ENCODE assay signal across 10 mouse cellular contexts in genomic region chr3:103715762-103716693, GRCm38 (mm10). TPM values are rescaled to one million over a fixed set of nuclear protein-coding genes. Genes with fewer than 3 reads are reported as not detected.
DNase-seq lines count a peak whose midpoint lies in the region; ATAC-seq and TF ChIP-seq lines count a peak whose summit lies in the region.
"Had no signal": no experiment of that assay in that cellular context is flagged by ENCODE, and none has a peak within 500 bp of the region (broad histone marks: within the 10 kb centered on the region; RNA-seq: fewer than 3 reads in every experiment).

No protein-coding gene starts in this region.

- no peak overlapping the region for H3K9ac ChIP-seq in kidney, embryonic 14.5 days (ENCODE audit: low read depth, low read length)
- H3K9ac ChIP-seq in midbrain, embryonic 14.5 days (replicated peaks; ENCODE audit: low read length) = no peak overlapping the region

- H3K27ac ChIP-seq in embryonic fibroblast, embryonic 13.5 days (ENCODE audit: insufficient read depth, low read length) = peak overlapping the region; percentile 4; the same call in 1 of the 2 replicates
- peak overlapping the region; percentile 78; the same call in 1 of the 2 replicates for H3K27ac ChIP-seq in kidney, embryonic 14.5 days (ENCODE audit: low read depth, low read length)
- no peak overlapping the region; the same call in 1 of the 2 replicates for H3K27ac ChIP-seq in midbrain, embryonic 14.5 days (replicated peaks; ENCODE audit: low read depth, low read length)
- H3K27ac ChIP-seq in layer of hippocampus, adult 2 months = no peak overlapping the region
- H3K27ac ChIP-seq: macrophage had no signal

- WGBS in kidney, embryonic 14.5 days = 41% methylated on average over 11 of the region's 11 CpGs
- WGBS in midbrain, embryonic 14.5 days = 25% methylated on average over 11 of the region's 11 CpGs

- H3K36me3 ChIP-seq in kidney, embryonic 14.5 days (ENCODE audit: control insufficient read depth, insufficient read depth, low read length) = no peaks in the 10 kb centered on the region
- H3K36me3 ChIP-seq in midbrain, embryonic 14.5 days (ENCODE audit: control insufficient read depth, insufficient read depth, low read length) = no peaks in the 10 kb centered on the region

- DNase-seq in gastrocnemius, postnatal 10 days = peak; percentile 41
- DNase-seq in gastrocnemius, postnatal 25 days = no peak
- peak; percentile 41 for DNase-seq in MN1 (ENCODE audit: low spot score)
- peak; percentile 65 for DNase-seq in midbrain, embryonic 14.5 days
- no peak for DNase-seq in layer of hippocampus, adult 2 months (ENCODE audit: low spot score in 2 of 2)

- H3K4me1 ChIP-seq in embryonic fibroblast, embryonic 13.5 days (ENCODE audit: control insufficient read depth, insufficient read depth, low read length) = peaks cover 5% of the 10 kb centered on the region; the same call in 1 of the 2 replicates
- peaks cover 23% of the 10 kb centered on the region for H3K4me1 ChIP-seq in kidney, embryonic 14.5 days (ENCODE audit: control insufficient read depth, insufficient read depth, low read length)
- H3K4me1 ChIP-seq in midbrain, embryonic 14.5 days (ENCODE audit: control insufficient read depth, insufficient read depth, low read length) = peaks cover 15% of the 10 kb centered on the region

- H3K9me3 ChIP-seq in kidney, embryonic 14.5 days (ENCODE audit: control insufficient read depth, low read length) = no peaks in the 10 kb centered on the region
- H3K9me3 ChIP-seq in midbrain, embryonic 14.5 days (ENCODE audit: control insufficient read depth, low read length) = no peaks in the 10 kb centered on the region

- no peak for TF ChIP-seq POLR2A in embryonic fibroblast, embryonic 13.5 days (IDR thresholded peaks at IDR 0.05; ENCODE audit: low read depth, low read length)

- peak; percentile 71; the same call in 1 of the 2 replicates for ATAC-seq in kidney, embryonic 14.5 days (ENCODE audit: low FRiP score, low TSS enrichment)
- no peak for ATAC-seq in midbrain, embryonic 14.5 days (ENCODE audit: low FRiP score, low TSS enrichment)
- ATAC-seq in erythroblast, adult 5-6 weeks (replicated peaks; ENCODE audit: low FRiP score, poor library complexity, severe bottlenecking) = no peak

- H3K4me2 ChIP-seq in kidney, embryonic 14.5 days (replicated peaks; ENCODE audit: low read depth, low read length) = no peak overlapping the region
- H3K4me2 ChIP-seq in midbrain, embryonic 14.5 days (ENCODE audit: low read length) = no peak overlapping the region

- no peak overlapping the region for H3K4me3 ChIP-seq in embryonic fibroblast, embryonic 13.5 days (ENCODE audit: insufficient read depth, low read length)
- H3K4me3 ChIP-seq in kidney, embryonic 14.5 days (ENCODE audit: low read length) = no peak overlapping the region
- H3K4me3 ChIP-seq in midbrain, embryonic 14.5 days (replicated peaks; ENCODE audit: low read depth, low read length) = no peak overlapping the region
- no peak overlapping the region for H3K4me3 ChIP-seq in layer of hippocampus, adult 2 months

- no peak for TF ChIP-seq CTCF in embryonic fibroblast, embryonic 13.5 days (IDR thresholded peaks at IDR 0.05; ENCODE audit: borderline replicate concordance, insufficient read depth, low read length)
- TF ChIP-seq CTCF in layer of hippocampus, adult 2 months (conservative IDR thresholded peaks at IDR 0.05) = no peak

- no peaks in the 10 kb centered on the region for H3K27me3 ChIP-seq in kidney, embryonic 14.5 days (ENCODE audit: control insufficient read depth, insufficient read depth, low read length)
- no peaks in the 10 kb centered on the region for H3K27me3 ChIP-seq in midbrain, embryonic 14.5 days (ENCODE audit: control insufficient read depth, insufficient read depth, low read length)
- H3K27me3 ChIP-seq: CH12.LX had no signal

RNA-seq across cellular contexts. Expression of gene Olfml3, which starts 21.8 kb away (rescaled TPM):
- total RNA-seq in gastrocnemius, postnatal 10 days (2021) = 10 to 100 TPM in 1 of 2 experiments, 1 to 10 TPM in 1; 10.0 to 15.0 TPM
- total RNA-seq in gastrocnemius, postnatal 25 days (2021) = 1 to 10 TPM; 5.2 TPM
- polyA plus RNA-seq in embryonic fibroblast, embryonic 13.5 days (2011; ENCODE audit: insufficient read length, low read depth, missing spikeins) = 29.8 and 60.5 TPM in 2 replicates
- 56.6 and 58.4 TPM in 2 replicates for polyA plus RNA-seq in kidney, embryonic 14.5 days (2014; fragmentation: Nextera tagmentation; extraction: Ambion mirVana)
- polyA plus RNA-seq in midbrain, embryonic 14.5 days (2014; fragmentation: Nextera tagmentation; extraction: Ambion mirVana) = 2.0 and 4.8 TPM in 2 replicates
- total RNA-seq in erythroblast, adult 5-6 weeks (2015; ENCODE audit: low replicate concordance) = 1.9 and 4.0 TPM in 2 replicates
- total RNA-seq in erythroblast, adult 5-6 weeks (2017; ENCODE audit: low replicate concordance) = 1.8 and 2.2 TPM in 2 replicates
- total RNA-seq in layer of hippocampus, adult 2 months (2021) = 10 to 100 TPM; 13.6 to 14.2 TPM

RNA-seq across cellular contexts. Expression of gene Gm10964, which starts 23.1 kb away (rescaled TPM):
- not detected for total RNA-seq in gastrocnemius, postnatal 10 days (2021)
- total RNA-seq in gastrocnemius, postnatal 25 days (2021) = not detected
- not detected in 2 replicates for polyA plus RNA-seq in embryonic fibroblast, embryonic 13.5 days (2011; ENCODE audit: insufficient read length, low read depth, missing spikeins)
- polyA plus RNA-seq in kidney, embryonic 14.5 days (2014; fragmentation: Nextera tagmentation; extraction: Ambion mirVana) = not detected in 2 replicates
- polyA plus RNA-seq in midbrain, embryonic 14.5 days (2014; fragmentation: Nextera tagmentation; extraction: Ambion mirVana) = not detected in 2 replicates
- not detected in 2 replicates for total RNA-seq in erythroblast, adult 5-6 weeks (2015; ENCODE audit: low replicate concordance)
- not detected in 2 replicates for total RNA-seq in erythroblast, adult 5-6 weeks (2017; ENCODE audit: low replicate concordance)
- not detected for total RNA-seq in layer of hippocampus, adult 2 months (2021)
- total RNA-seq: CH12.LX had no signal
- polyA plus RNA-seq: macrophage had no signal

Comparison
In these comparisons a context has a peak if more than half of its experiments do, and no peak if none do; other contexts are left out.
1. DNase-seq: peak in gastrocnemius, postnatal 10 days (single experiment), MN1 (single experiment) and midbrain, embryonic 14.5 days (single experiment); none in gastrocnemius, postnatal 25 days (single experiment) and layer of hippocampus, adult 2 months (0 of 2).
2. H3K27ac ChIP-seq: peak in embryonic fibroblast, embryonic 13.5 days (single experiment) and kidney, embryonic 14.5 days (single experiment); none in midbrain, embryonic 14.5 days (single experiment) and layer of hippocampus, adult 2 months (single experiment).